Mouse (Mus musculus) liver, embryonic 15.5 days (tissue): ENCODE results near the gene Mthfd1l. TPM values are rescaled to one million over a fixed set of nuclear protein-coding genes. Genes with fewer than 3 reads are reported as not detected.

Experiments used
- ATAC-seq: fragments of 200-750 bp; cut with Nextera tagmentation; 2 replicates; pipeline ENCODE4 v1.8.0; 2017; ENCODE audit warnings: moderate number of reproducible peaks, mild to moderate bottlenecking, moderate library complexity; ENCODE audit not compliant: insufficient read depth
- H3K27ac ChIP-seq: fragments of 300-500 bp; sonication (generic); replicated peaks from 2 replicates; pipeline ENCODE4 v1.5.1; 2015; ENCODE audit warnings: mild to moderate bottlenecking, inconsistent platforms
- H3K27me3 ChIP-seq: fragments of 300-500 bp; sonication (generic); 2 replicates; pipeline ENCODE4 v1.6.1; 2015; ENCODE audit warnings: mild to moderate bottlenecking, inconsistent platforms
- H3K36me3 ChIP-seq: fragments of 300-500 bp; sonication (generic); replicated peaks from 2 replicates; pipeline ENCODE4 v1.6.1; 2015; ENCODE audit warnings: moderate library complexity, mild to moderate bottlenecking, inconsistent platforms
- H3K4me1 ChIP-seq: fragments of 300-500 bp; sonication (generic); replicated peaks from 2 replicates; pipeline ENCODE4 v1.6.1; 2015; ENCODE audit warnings: inconsistent platforms
- H3K4me2 ChIP-seq: fragments of 300-500 bp; sonication (generic); 2 replicates; pipeline ENCODE4 v1.6.1; 2015; ENCODE audit warnings: moderate library complexity, mild to moderate bottlenecking, inconsistent platforms
- H3K4me3 ChIP-seq: fragments of 300-500 bp; sonication (generic); replicated peaks from 2 replicates; pipeline ENCODE4 v1.5.1; 2015; ENCODE audit warnings: mild to moderate bottlenecking, inconsistent platforms
- H3K9ac ChIP-seq: fragments of 300-500 bp; sonication (generic); 2 replicates; pipeline ENCODE4 v1.6.1; 2015; ENCODE audit warnings: moderate library complexity, mild to moderate bottlenecking, inconsistent platforms
- H3K9me3 ChIP-seq: fragments of 300-500 bp; sonication (generic); replicated peaks from 2 replicates; pipeline ENCODE4 v1.6.1; 2016; ENCODE audit warnings: inconsistent platforms
- WGBS: fragments of 180-500 bp; shearing (Covaris S2); methylation state at CpG from one replicate; pipeline ENCODE4 v1.1.7; 2015; ENCODE audit warnings: mixed read lengths; ENCODE audit not compliant: insufficient replicate concordance; 5-methylcytosine and 5-hydroxymethylcytosine counted together
- polyA plus RNA-seq: library from polyadenylated mRNA; unstranded; fragments of >200 nt; fragmentation: Nextera tagmentation; extraction: Ambion mirVana; gene quantifications from 2 replicates; pipeline ENCODE4 v1.2.1, GENCODE M21; 2015

Gene Mthfd1l
- polyA plus RNA-seq, 1 experiment from 2014 or later, result 18.9 TPM

GRCm38 (mm10) chr10:4160242-4160785, 187.4 kb downstream of the Mthfd1l start:
- no peak overlapping the region for H3K27ac ChIP-seq
- H3K9ac ChIP-seq, result no peak overlapping the region
- 69% methylated on average over 13 of the region's 13 CpGs for WGBS
- H3K9me3 ChIP-seq, result no peaks in the 10 kb centered on the region
- H3K36me3 ChIP-seq, result peaks cover 9% of the 10 kb centered on the region
- H3K27me3 ChIP-seq, result no peaks in the 10 kb centered on the region
- no peak overlapping the region for H3K4me3 ChIP-seq
- no peak for ATAC-seq
- H3K4me1 ChIP-seq, result peaks cover 6% of the 10 kb centered on the region; the same call in 1 of the 2 replicates
- no peak overlapping the region for H3K4me2 ChIP-seq

GRCm38 (mm10) chr10:4162049-4162448, 189.1 kb downstream of the Mthfd1l start:
- no peak overlapping the region for H3K4me3 ChIP-seq
- no peak overlapping the region for H3K4me2 ChIP-seq
- WGBS, result 50% methylated on average over 2 of the region's 2 CpGs
- no peak overlapping the region for H3K27ac ChIP-seq
- no peaks in the 10 kb centered on the region for H3K36me3 ChIP-seq
- peaks cover 6% of the 10 kb centered on the region; the same call in 1 of the 2 replicates for H3K4me1 ChIP-seq
- no peak overlapping the region for H3K9ac ChIP-seq
- no peaks in the 10 kb centered on the region for H3K9me3 ChIP-seq
- ATAC-seq, result no peak
- H3K27me3 ChIP-seq, result no peaks in the 10 kb centered on the region

GRCm38 (mm10) chr10:4162976-4163375, 190.1 kb downstream of the Mthfd1l start:
- Histone ChIP-seq H3K4me2 (no peak overlapping the region), H3K9ac (no peak overlapping the region), H3K4me3 (no peak overlapping the region), H3K4me1 (peaks cover 6% of the 10 kb centered on the region; the same call in 1 of the 2 replicates), H3K36me3 (no peaks in the 10 kb centered on the region), H3K27ac (no peak overlapping the region), H3K9me3 (no peaks in the 10 kb centered on the region), H3K27me3 (no peaks in the 10 kb centered on the region)
- no peak for ATAC-seq
- 73% methylated on average over 3 of the region's 3 CpGs for WGBS

GRCm38 (mm10) chr10:4164681-4165080, 191.8 kb downstream of the Mthfd1l start:
- 62% methylated on average over 9 of the region's 9 CpGs for WGBS
- peaks cover 6% of the 10 kb centered on the region; the same call in 1 of the 2 replicates for H3K4me1 ChIP-seq
- no peaks in the 10 kb centered on the region for H3K36me3 ChIP-seq
- H3K9me3 ChIP-seq, result no peaks in the 10 kb centered on the region
- no peak for ATAC-seq
- no peak overlapping the region for H3K4me2 ChIP-seq
- H3K9ac ChIP-seq, result no peak overlapping the region
- H3K27ac ChIP-seq, result no peak overlapping the region
- no peaks in the 10 kb centered on the region for H3K27me3 ChIP-seq
- H3K4me3 ChIP-seq, result no peak overlapping the region

- 39% methylated on average over 5 of the region's 5 CpGs for WGBS
Measured at GRCm38 (mm10) chr10:4168222-4168798, 195.4 kb downstream of the Mthfd1l start.

GRCm38 (mm10) chr10:4174229-4174628, 201.3 kb downstream of the Mthfd1l start:
- Histone ChIP-seq H3K4me3 (no peak overlapping the region), H3K4me1 (no peaks in the 10 kb centered on the region), H3K27me3 (no peaks in the 10 kb centered on the region), H3K9me3 (no peaks in the 10 kb centered on the region), H3K4me2 (no peak overlapping the region), H3K9ac (no peak overlapping the region), H3K36me3 (no peaks in the 10 kb centered on the region), H3K27ac (no peak overlapping the region)
- 73% methylated on average over 5 of the region's 5 CpGs for WGBS
- ATAC-seq, result no peak

More at GRCm38 (mm10) chr10:4168222-4168798, 195.4 kb downstream of the Mthfd1l start:
- Histone ChIP-seq H3K4me3 (no peak overlapping the region), H3K36me3 (no peaks in the 10 kb centered on the region), H3K27ac (no peak overlapping the region), H3K4me2 (no peak overlapping the region), H3K9me3 (no peaks in the 10 kb centered on the region), H3K9ac (no peak overlapping the region), H3K4me1 (no peaks in the 10 kb centered on the region; the same call in 1 of the 2 replicates), H3K27me3 (no peaks in the 10 kb centered on the region)
- ATAC-seq, result no peak

GRCm38 (mm10) chr10:4174717-4175116, 201.8 kb downstream of the Mthfd1l start:
- Histone ChIP-seq H3K4me3 (no peak overlapping the region), H3K4me2 (no peak overlapping the region), H3K27ac (no peak overlapping the region), H3K9ac (no peak overlapping the region), H3K36me3 (no peaks in the 10 kb centered on the region), H3K27me3 (no peaks in the 10 kb centered on the region), H3K4me1 (no peaks in the 10 kb centered on the region), H3K9me3 (no peaks in the 10 kb centered on the region)
- 33% methylated on average over 3 of the region's 3 CpGs for WGBS
- ATAC-seq, result no peak

GRCm38 (mm10) chr10:4177285-4177684, 204.4 kb downstream of the Mthfd1l start:
- no peak for ATAC-seq
- Histone ChIP-seq H3K27me3 (no peaks in the 10 kb centered on the region), H3K36me3 (no peaks in the 10 kb centered on the region), H3K9me3 (no peaks in the 10 kb centered on the region), H3K27ac (no peak overlapping the region), H3K4me2 (no peak overlapping the region), H3K4me1 (no peaks in the 10 kb centered on the region), H3K9ac (no peak overlapping the region), H3K4me3 (no peak overlapping the region)
- 71% methylated on average over 4 of the region's 4 CpGs for WGBS

- Histone ChIP-seq H3K4me3 (no peak overlapping the region), H3K9ac (no peak overlapping the region), H3K9me3 (no peaks in the 10 kb centered on the region), H3K27ac (no peak overlapping the region), H3K4me1 (no peaks in the 10 kb centered on the region), H3K36me3 (no peaks in the 10 kb centered on the region), H3K4me2 (no peak overlapping the region), H3K27me3 (no peaks in the 10 kb centered on the region)
- ATAC-seq, result no peak
- WGBS, result 71% methylated on average over 7 of the region's 7 CpGs
Measured at GRCm38 (mm10) chr10:4179049-4179790, 206.3 kb downstream of the Mthfd1l start.

- no peak overlapping the region for H3K27ac ChIP-seq
- H3K9me3 ChIP-seq, result no peaks in the 10 kb centered on the region
- 67% methylated on average over 1 of the region's 1 CpGs for WGBS
- no peaks in the 10 kb centered on the region for H3K4me1 ChIP-seq
- peak; percentile 52 for ATAC-seq
- H3K4me2 ChIP-seq, result no peak overlapping the region
- no peaks in the 10 kb centered on the region for H3K27me3 ChIP-seq
- no peak overlapping the region for H3K4me3 ChIP-seq
- H3K9ac ChIP-seq, result no peak overlapping the region
- no peaks in the 10 kb centered on the region for H3K36me3 ChIP-seq
Measured at GRCm38 (mm10) chr10:4181953-4182352, 209.0 kb downstream of the Mthfd1l start.

- Histone ChIP-seq H3K4me3 (no peak overlapping the region), H3K4me1 (no peaks in the 10 kb centered on the region), H3K9ac (no peak overlapping the region), H3K27ac (no peak overlapping the region), H3K9me3 (no peaks in the 10 kb centered on the region), H3K4me2 (no peak overlapping the region), H3K36me3 (no peaks in the 10 kb centered on the region), H3K27me3 (no peaks in the 10 kb centered on the region)
- ATAC-seq, result no peak
- 12% methylated on average over 2 of the region's 2 CpGs for WGBS
Measured at GRCm38 (mm10) chr10:4182406-4182805, 209.5 kb downstream of the Mthfd1l start.
